Mouse (Mus musculus) left cerebral cortex, postnatal 4 days (tissue): ENCODE measurements at regions not wholly inside any gene's neighbourhood (a gene's known extent, or its start where the extent isn't known, plus 50 kb on each side); places are given as distances from the start of the nearest gene placed in this dataset.

Experiments used
- DNase-seq: peaks from one replicate; pipeline ENCODE4 v3.0.0-alpha.2; 2022
- intact Hi-C: fragments of 180-260 bp; cut with DNase I; formaldehyde crosslinking; loops from one replicate; pipeline ENCODE4 v1.15.1; 2025

DNA sequence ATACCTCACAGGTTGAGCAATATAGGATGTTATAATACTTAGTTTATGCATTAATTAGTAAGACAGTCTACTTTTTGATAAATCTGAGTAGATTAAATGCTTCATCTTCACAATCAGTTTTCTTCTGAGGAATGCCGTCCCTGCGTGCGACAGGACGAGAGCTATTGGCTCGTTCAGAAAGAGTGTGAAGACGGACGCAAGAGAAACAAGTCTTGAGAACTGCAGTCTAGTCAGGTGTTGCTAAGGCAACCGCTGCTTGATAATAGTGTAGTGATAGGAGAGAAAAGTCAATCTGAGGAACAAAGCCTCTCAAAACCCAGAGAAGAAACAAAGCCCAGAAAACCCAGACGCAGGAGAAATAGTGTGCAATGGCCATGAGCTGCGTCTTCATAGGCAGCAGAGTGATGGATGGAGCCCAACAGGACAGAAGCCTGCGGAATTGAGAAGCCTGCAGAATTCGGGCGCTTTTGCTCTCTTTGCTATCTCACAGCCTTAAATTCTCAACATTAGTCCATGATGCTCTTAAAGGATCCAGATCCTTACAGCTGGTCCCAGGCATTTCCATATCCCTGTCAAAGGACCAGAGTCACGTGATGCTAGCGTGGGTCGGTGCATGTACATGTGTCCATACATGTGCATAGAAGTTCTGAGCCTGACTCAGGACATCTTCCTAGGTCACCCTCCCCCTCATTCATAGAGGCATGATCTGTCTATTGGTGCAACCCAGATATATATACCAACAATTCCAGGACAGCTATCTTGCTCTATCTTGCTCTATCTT is 366.7 kb downstream of the Lrriq3 start:
- DNase-seq = no peak
- intact Hi-C loops = no loop called here

DNA sequence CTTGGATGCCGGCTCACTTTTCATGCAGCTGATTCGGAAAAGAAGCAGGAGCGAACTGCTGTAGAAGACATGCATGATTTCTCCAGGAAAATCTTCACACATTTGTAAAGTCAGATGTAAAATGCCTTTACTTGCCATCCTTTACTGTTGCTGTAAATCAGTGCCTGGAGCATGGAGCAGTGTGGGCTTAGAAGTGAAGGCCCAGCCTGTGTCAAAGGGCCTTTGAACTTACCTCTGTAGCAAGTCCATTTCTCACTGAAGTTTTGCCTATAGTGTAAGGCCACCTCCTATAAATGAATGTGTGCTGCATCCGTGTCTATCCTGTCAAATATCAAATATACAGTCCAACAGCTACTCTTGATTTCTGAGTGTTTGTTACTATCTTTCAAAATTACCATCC is 368.9 kb downstream of the Lrriq3 start:
- DNase-seq = no peak
- intact Hi-C loops = no loop called here

DNA sequence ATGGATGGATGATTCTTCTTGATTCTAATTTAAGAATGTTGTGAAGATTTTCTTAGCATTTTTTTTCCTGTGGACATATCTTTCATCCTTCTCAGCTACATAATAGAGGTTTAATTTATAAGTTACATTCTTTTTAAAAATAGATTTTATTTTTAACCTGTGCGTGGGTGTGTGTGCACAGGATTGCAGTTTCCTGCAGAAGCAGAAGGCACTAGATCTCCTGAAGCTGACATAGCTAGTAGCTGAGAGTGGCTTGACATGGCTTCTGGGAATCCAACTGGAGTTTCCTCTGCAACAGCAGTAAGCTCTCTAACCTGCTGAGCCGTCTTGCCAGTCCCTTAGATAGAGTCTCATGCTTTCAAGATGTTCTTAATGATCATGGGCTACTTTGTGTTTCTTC is 377.5 kb downstream of the Lrriq3 start:
- DNase-seq = no peak
- intact Hi-C loops = no loop called here

DNA sequence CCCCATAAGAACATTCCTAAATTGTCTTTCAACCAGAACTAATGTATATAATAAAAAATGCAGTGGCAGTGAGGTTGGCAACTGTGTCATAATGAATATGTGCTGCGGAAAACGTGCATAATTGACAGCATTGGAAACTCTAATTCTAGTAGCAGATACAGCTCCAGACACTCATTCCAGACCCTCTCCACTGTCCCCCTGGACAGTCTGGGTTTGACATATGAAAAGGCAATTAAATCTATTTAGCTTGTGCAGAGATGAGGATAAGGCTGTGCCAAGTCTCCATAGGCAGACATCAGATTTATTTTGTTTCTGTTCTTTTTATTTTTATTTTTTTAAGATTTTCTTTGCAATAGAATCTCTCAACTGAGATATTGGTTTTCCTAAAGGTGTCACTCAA is 392.3 kb downstream of the Lrriq3 start:
- intact Hi-C loops = no loop called here
- DNase-seq = no peak

DNA sequence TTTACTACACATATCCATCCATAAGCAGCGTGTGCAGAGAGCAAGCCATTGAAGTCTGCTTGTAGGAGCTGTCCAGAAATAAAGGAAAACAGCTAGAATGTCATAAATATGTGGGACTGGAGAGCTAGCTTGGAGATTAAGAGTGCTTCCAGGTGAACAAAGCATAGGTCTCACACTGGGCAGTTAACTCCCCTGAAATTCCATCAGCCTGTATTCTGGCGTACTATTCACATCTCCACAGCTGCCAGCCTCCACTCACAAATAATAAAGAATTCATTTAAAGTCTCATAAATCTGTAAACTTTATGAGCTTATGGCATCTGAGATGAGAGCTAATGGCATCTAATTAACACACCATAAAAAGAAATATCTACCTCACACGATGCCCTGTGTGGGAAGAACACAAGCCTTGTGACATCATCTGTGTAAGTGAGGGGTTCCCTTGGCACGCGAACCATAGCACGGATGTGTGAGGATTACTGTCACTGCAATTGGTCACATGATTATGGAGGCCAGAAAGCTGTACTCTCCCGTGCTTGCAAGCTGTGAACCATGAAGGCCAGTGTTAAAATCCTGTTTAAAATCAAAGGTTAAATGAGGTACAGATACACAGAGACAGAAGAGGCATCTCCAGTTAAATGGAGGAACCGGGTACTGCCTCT is 394.8 kb downstream of the Lrriq3 start:
- DNase-seq = no peak
- intact Hi-C loops = no loop called here

DNA sequence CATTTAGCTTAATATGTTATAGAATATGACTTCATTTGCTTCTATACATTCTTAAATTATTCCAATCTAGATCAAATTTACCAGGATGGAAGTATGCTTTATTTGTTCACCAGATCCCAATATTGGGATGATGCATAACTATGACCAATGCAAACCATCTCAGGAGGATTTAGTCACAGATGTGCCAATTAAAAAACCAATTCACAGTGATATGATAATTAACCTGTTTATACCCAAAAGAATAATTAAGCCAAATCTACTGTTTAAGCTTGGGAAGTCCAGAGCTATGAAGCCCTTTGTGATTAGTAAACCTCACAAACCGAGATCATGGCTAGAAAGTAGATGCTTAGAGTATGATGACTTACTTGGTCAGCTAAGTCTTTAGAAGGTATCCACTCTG is 397.4 kb downstream of the Lrriq3 start:
- intact Hi-C loops = no loop called here
- DNase-seq = no peak

DNA sequence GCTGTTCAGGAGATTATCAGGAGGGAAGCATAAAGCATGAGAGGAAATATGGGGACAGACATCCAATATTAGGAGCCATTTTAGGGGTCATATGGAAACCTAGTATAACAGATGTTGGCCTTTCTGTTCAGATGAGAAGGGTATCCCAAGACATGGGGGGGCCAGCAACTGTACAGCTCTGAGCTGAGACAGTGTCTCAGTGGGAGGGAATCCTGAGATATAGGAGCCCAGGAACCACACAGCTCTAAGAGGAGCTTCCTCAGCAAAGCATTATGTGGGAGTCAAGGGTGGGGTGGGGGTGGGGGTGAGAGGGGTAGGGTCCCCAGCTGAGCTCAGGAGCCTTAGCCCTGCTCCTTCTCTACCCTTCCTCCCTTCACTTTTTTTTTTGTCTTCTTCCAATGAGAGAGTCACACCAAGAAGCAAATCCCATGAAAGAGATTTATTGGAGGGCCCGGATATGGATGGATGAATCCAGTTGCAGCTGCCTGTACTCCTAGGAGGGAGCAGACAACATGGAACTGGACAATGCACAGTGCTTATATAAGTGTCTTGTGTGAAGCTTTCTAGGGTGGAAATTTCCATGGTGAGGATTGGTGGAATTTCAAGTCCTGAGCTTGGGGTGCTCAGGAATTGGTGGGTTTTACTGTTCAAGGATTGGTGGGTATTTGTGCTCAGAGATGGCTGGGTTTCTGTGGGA is 417.1 kb downstream of the Lrriq3 start:
- no peak for DNase-seq
- intact Hi-C loops = no loop called here

DNA sequence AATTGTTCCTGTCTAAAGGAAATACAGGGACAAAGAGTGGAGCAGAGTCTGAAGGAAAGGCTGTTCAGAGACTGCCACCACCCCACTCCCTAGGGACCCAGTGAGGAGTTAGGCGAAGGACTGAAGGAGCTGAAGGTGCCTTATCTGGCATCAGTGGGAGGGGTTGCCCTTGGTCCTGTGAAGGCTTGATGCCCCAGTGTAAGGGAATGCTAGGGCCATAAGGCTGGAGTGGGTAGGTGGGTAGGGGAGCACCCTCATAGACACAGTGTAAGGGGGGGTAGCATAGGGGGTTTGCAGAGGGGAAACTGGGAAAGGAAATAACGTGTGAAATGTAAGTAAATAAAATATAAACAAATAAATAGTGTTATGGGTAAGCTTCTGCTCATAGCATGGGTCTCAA is 420.7 kb downstream of the Lrriq3 start:
- no peak for DNase-seq
- intact Hi-C loops = no loop called here

DNA sequence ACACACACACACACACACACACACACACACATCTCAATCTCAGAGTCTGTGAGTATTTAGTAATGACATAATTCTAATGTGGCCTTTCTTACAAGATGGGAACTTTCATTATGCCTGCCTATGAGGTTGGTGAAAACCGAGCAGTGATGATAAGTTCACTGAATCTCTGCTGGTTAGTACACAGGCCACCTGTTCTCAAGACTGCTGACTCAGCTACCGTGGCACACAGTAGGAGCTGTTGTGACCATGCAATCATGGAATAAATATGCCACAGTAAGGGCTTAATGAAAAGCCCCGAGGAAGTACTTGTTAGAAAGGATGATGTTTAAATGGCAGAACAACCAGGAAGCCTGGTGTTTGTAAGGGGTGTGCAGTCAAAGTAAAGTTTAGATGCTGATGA is 436.1 kb downstream of the Lrriq3 start:
- intact Hi-C loops = no loop called here
- DNase-seq = no peak

DNA sequence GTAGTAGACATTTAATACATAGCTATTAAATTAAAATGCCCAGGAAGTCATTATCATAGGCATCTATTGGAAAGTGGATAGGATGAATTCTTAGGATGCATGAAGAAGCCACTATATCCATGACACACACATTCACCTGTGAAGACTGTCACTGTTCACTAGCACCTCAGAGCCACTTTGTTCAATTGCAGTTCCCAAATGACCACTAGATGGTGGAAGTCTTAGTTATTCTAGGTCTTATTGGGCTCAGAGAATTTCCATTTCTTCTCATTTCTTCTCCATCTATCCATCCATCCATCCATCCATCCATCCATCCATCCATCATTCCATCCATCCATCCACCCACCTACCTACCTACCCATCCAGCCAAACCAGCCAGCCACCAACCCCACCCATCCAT is 437.6 kb downstream of the Lrriq3 start:
- intact Hi-C loops = no loop called here
- DNase-seq = no peak

DNA sequence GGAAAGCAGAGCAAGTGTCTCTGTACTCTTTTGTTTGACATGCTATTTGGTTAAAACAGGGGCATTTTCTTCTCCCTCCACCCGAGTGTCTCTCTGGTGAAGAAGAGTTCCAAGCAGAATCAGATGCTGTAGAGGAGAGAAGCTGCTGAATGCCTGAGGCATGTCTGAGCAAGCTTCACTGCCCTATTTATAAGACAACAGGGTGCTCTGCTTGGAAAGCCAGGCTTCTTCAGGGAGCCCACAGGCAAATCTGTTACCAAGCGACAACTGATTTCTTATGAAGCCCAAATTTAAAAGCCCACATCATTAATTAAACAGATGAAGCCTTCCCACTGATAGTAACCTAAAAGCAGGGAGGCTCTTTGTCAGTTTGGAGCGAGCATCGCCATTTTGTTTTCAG is 438.8 kb downstream of the Lrriq3 start:
- intact Hi-C loops = no loop called here
- DNase-seq = peak; percentile 1

DNA sequence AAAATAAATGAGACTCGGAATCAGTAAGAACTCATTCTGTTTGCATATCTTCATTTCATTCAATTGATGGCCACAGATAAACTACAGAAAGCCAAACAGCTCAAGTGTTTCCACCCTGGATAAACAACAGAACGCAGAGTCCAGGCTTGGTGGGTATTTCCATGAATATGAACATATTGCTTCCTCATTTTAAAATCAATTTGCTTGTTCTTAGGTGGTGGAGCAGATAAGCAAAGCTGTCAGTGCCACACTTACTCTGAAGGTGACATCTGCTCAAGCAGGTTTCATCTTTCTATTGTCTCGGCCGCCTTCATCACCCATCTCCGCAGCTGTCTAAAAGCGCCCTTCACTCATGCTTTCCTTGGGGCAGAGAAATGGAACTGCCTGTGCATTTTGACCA is 455.0 kb downstream of the Lrriq3 start:
- intact Hi-C loops = no loop called here

DNA sequence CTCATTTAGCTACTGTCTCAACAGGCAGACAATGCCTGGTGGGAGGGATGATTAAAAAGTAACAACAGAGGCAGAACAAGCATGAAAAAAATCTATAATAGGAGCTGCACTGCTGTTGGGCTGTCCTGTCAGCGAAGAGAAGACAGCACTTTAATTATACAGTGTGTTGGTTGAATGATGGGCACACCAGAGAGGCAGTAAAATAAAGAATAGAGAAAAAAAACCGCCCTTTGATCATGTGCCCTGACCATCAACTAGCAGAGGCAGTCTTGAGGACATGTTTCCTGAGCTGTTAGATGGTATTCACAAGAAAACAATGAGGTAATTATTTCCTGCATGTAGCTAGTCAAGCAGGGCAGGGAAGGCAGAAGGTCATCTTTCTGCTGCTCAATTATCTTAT is 483.9 kb downstream of the Lrriq3 start:
- DNase-seq = no peak
- intact Hi-C loops = no loop called here

More for the DNA sequence above, 455.0 kb downstream of the Lrriq3 start:
- DNase-seq = no peak

DNA sequence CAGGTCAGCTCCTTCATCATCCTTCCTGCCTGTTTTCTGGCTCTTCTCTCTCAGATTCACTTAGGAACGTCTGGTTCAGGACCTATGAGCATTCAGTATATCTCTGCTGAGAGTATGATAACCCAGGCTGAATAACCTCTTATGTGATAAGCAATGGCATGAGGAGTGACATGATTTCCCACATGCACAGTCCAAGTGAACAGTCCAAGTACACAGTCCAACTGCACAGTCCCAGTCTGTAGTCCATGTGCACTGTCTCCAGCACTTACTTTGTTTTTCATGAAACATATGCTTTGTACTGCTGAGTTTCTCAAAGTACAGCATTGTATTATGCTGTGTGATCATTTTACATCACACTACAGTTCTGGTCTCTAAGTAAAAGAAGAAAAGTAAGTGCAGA is 510.8 kb downstream of the Lrriq3 start:
- DNase-seq = no peak

More for the DNA sequence above, 510.8 kb downstream of the Lrriq3 start:
- intact Hi-C loops = no loop called here
